ENCODE assay signal across 22 mouse cellular contexts in the genomic region with DNA sequence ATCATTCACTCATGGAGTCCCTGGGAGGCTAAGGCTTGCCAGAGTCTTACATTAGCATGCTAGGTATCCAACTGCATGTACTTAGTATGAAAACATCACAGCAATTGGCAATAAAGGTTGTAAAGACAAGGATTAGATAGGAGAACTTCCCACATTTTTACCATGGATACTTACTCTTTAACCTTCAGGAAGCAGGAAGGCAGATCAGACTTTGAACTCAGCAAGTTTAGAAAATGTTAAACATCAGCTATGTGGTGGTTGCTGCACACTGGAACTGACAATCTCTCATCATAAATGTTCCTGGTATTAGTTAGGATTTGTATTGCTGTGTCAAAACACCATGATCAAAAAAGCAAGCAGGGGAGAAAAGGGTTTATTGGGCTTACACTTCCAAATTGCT. TPM values are rescaled to one million over a fixed set of nuclear protein-coding genes. Genes with fewer than 3 reads are reported as not detected.
DNase-seq lines count a peak whose midpoint lies in the region; ATAC-seq and TF ChIP-seq lines count a peak whose summit lies in the region.
"Had no signal": no experiment of that assay in that cellular context is flagged by ENCODE, and none has a peak within 500 bp of the region (broad histone marks: within the 10 kb centered on the region; RNA-seq: fewer than 3 reads in every experiment).

No protein-coding gene starts in this region.

- H3K4me3 ChIP-seq in kidney, adult 2 months (ENCODE audit: insufficient read depth, low read depth, low read length): no peak overlapping the region
- no peak overlapping the region for H3K4me3 ChIP-seq in kidney, postnatal 0 days (replicated peaks; ENCODE audit: low read depth, low read length)
- H3K4me3 ChIP-seq: embryonic facial prominence, embryonic 13.5 days; embryonic facial prominence, embryonic 15.5 days; erythroblast, embryonic 14.5 days; forebrain, embryonic 10.5 days; forebrain, embryonic 12.5 days had no signal

- no peaks in the 10 kb centered on the region for H3K36me3 ChIP-seq in kidney, adult 2 months (ENCODE audit: control insufficient read depth, insufficient read depth, low read length)
- no peaks in the 10 kb centered on the region for H3K36me3 ChIP-seq in kidney, postnatal 0 days (ENCODE audit: insufficient read depth, low read length)
- H3K36me3 ChIP-seq: embryonic facial prominence, embryonic 13.5 days; embryonic facial prominence, embryonic 15.5 days; forebrain, embryonic 10.5 days; forebrain, embryonic 12.5 days had no signal

- TF ChIP-seq POLR2A in kidney, adult 2 months (IDR thresholded peaks at IDR 0.05; ENCODE audit: low read depth, low read length): no peak

- TF ChIP-seq CTCF in kidney, adult 2 months (conservative IDR thresholded peaks at IDR 0.05; ENCODE audit: insufficient read depth, insufficient read length, low read depth, low read length): no peak
- TF ChIP-seq CTCF in kidney, postnatal 0 days (IDR thresholded peaks at IDR 0.05; ENCODE audit: low read depth): no peak

- peaks cover 6% of the 10 kb centered on the region; the same call in 1 of the 2 replicates for H3K4me1 ChIP-seq in kidney, adult 2 months (ENCODE audit: control insufficient read depth, insufficient read depth, low read length)
- H3K4me1 ChIP-seq in kidney, postnatal 0 days (replicated peaks; ENCODE audit: insufficient read depth, low read length): no peaks in the 10 kb centered on the region
- H3K4me1 ChIP-seq: embryonic facial prominence, embryonic 13.5 days; embryonic facial prominence, embryonic 15.5 days; forebrain, embryonic 10.5 days; forebrain, embryonic 12.5 days had no signal

- peak overlapping the region; percentile 52; the same call in 1 of the 2 replicates for H3K27ac ChIP-seq in kidney, adult 2 months (ENCODE audit: insufficient read depth, low read depth, low read length)
- 0 out of 2 replicates have a peak overlapping the region, but pooled peaks have one; percentile 4 for H3K27ac ChIP-seq in kidney, postnatal 0 days
- H3K27ac ChIP-seq: embryonic facial prominence, embryonic 13.5 days; embryonic facial prominence, embryonic 15.5 days; forebrain, embryonic 10.5 days; forebrain, embryonic 12.5 days had no signal

- H3K27me3 ChIP-seq in kidney, adult 2 months (replicated peaks; ENCODE audit: control insufficient read depth, insufficient read depth, low read length): no peaks in the 10 kb centered on the region
- H3K27me3 ChIP-seq in kidney, postnatal 0 days (ENCODE audit: insufficient read depth, low read length): no peaks in the 10 kb centered on the region
- H3K27me3 ChIP-seq: embryonic facial prominence, embryonic 13.5 days; embryonic facial prominence, embryonic 15.5 days; forebrain, embryonic 12.5 days had no signal

- no peak overlapping the region for H3K9ac ChIP-seq in kidney, postnatal 0 days (ENCODE audit: low read depth, low read length)
- H3K9ac ChIP-seq: embryonic facial prominence, embryonic 13.5 days; embryonic facial prominence, embryonic 15.5 days; forebrain, embryonic 12.5 days had no signal

- H3K9me3 ChIP-seq in kidney, postnatal 0 days (replicated peaks; ENCODE audit: low read length): no peaks in the 10 kb centered on the region
- H3K9me3 ChIP-seq: embryonic facial prominence, embryonic 13.5 days; embryonic facial prominence, embryonic 15.5 days; forebrain, embryonic 10.5 days; forebrain, embryonic 12.5 days had no signal

- H3K4me2 ChIP-seq in kidney, postnatal 0 days (ENCODE audit: low read length): no peak overlapping the region
- H3K4me2 ChIP-seq: embryonic facial prominence, embryonic 13.5 days; embryonic facial prominence, embryonic 15.5 days; forebrain, embryonic 12.5 days had no signal

- ATAC-seq in kidney, postnatal 0 days (replicated peaks; ENCODE audit: low FRiP score, low read depth): no peak
- ATAC-seq: forebrain, embryonic 14.5 days; forebrain, embryonic 16.5 days had no signal

- peak; percentile 74 for DNase-seq in kidney, adult 2 months
- DNase-seq in kidney, adult 18-20 months: no peak
- DNase-seq in kidney, postnatal 0 days (ENCODE audit: low spot score): no peak
- no peak for DNase-seq in kidney, postnatal 25 days
- DNase-seq in lung, postnatal 4 days: no peak
- DNase-seq: adrenal gland, adult 2 months; adrenal gland, postnatal 10 days; adrenal gland, postnatal 25 days; cerebellum, adult 11 months; cerebellum, adult 18-20 months; cerebellum, adult 8-10 months; cerebellum, adult 9-11 months; cerebellum, postnatal 14 days; cerebellum, postnatal 36 days; embryo, embryonic 11 days had no signal

RNA-seq across cellular contexts. Expression of a gene that starts 29.8 kb away (rescaled TPM):
- polyA plus RNA-seq in kidney, adult 2 months (2012; rRNA removed): 4.1 and 5.2 TPM in 2 replicates
- 12.2 and 16.0 TPM in 2 replicates for polyA plus RNA-seq in kidney, postnatal 0 days (2015; fragmentation: Nextera tagmentation; extraction: Ambion mirVana)
- polyA plus RNA-seq: erythroblast, embryonic 14.5 days had no signal
